Mouse (Mus musculus) CH12.LX (cell line): ENCODE data around the gene Olfr322. TPM values are rescaled to one million over a fixed set of nuclear protein-coding genes. Genes with fewer than 3 reads are reported as not detected.

ENCODE experiments used
- DNase-seq: peaks from one replicate; pipeline ENCODE4 v3.0.0-alpha.2; 2013; ENCODE audit errors: extremely low read depth
- H3K27ac ChIP-seq: 2 replicates; pipeline ENCODE4 v1.5.1; 2012; ENCODE audit warnings: low read depth, mild to moderate bottlenecking, control low read depth, moderate library complexity; ENCODE audit not compliant: insufficient read depth
- H3K27me3 ChIP-seq: replicated peaks from 2 replicates; pipeline ENCODE3; 2012; ENCODE audit warnings: inconsistent platforms
- H3K36me3 ChIP-seq, 2 experiments: replicated peaks in 1 of 2; 2 replicates each; pipeline versions ENCODE3 to v1.6.1; 2012; ENCODE audit warnings: inconsistent platforms in 1 of 2, low read length in 1 of 2, mild to moderate bottlenecking in 1 of 2, mixed read lengths in 1 of 2, moderate library complexity in 1 of 2; ENCODE audit not compliant: control insufficient read depth in 1 of 2, insufficient read depth in 1 of 2
- H3K4me1 ChIP-seq, 2 experiments: 2 replicates each; pipeline ENCODE4 v1.6.1; 2012; ENCODE audit warnings: inconsistent platforms in 1 of 2, moderate library complexity in 1 of 2; ENCODE audit not compliant: insufficient read depth in 2 of 2, control insufficient read depth in 1 of 2
- H3K4me2 ChIP-seq: 2 replicates; pipeline ENCODE4 v1.6.1; 2012; ENCODE audit warnings: low read depth, mild to moderate bottlenecking, control low read depth; ENCODE audit not compliant: poor library complexity, insufficient read depth, severe bottlenecking
- H3K4me3 ChIP-seq, 3 experiments: fragments of 150-350 bp in 1 of 3; sonication (generic) in 1 of 3; replicated peaks in 1 of 3; 2 replicates each; pipeline versions ENCODE3 to v1.5.1; 2011 to 2012; ENCODE audit warnings: low read depth in 2 of 3, low read length in 2 of 3, mild to moderate bottlenecking in 2 of 3, moderate library complexity in 2 of 3, control low read depth in 1 of 3, improper control_type of control experiment in 1 of 3, inconsistent platforms in 1 of 3, mixed read lengths in 1 of 3; ENCODE audit not compliant: poor library complexity in 1 of 3
- H3K79me2 ChIP-seq: replicated peaks from 2 replicates; pipeline ENCODE4 v1.6.1; 2012; ENCODE audit warnings: mild to moderate bottlenecking, moderate library complexity; ENCODE audit not compliant: control insufficient read depth, poor library complexity, insufficient read depth, severe bottlenecking; ENCODE audit errors: extremely low read depth
- H3K9ac ChIP-seq: 2 replicates; pipeline ENCODE4 v1.6.1; 2012; ENCODE audit warnings: low read depth, mild to moderate bottlenecking, control low read depth, moderate library complexity; ENCODE audit not compliant: insufficient read depth
- H3K9me3 ChIP-seq: replicated peaks from 2 replicates; pipeline ENCODE3; 2012; ENCODE audit warnings: low read length, inconsistent platforms, mixed read lengths
- BHLHE40 ChIP-seq: IDR thresholded peaks from 2 replicates; pipeline ENCODE4 v1.6.1; 2011; ENCODE audit warnings: mild to moderate bottlenecking, low read depth, low read length, improper control_type of control experiment
- CHD1 ChIP-seq: IDR thresholded peaks from 2 replicates; pipeline ENCODE4 v1.6.1; 2012; ENCODE audit warnings: low read depth, low read length, improper control_type of control experiment, inconsistent platforms
- CTCF ChIP-seq, 2 experiments: IDR thresholded peaks in 1 of 2; conservative IDR thresholded peaks in 1 of 2; 2 replicates each; pipeline ENCODE4 v1.5.1; 2011 to 2012; ENCODE audit warnings: low read depth in 2 of 2, low read length in 2 of 2, improper control_type of control experiment in 1 of 2, inconsistent platforms in 1 of 2, mild to moderate bottlenecking in 1 of 2, moderate library complexity in 1 of 2
- E2F4 ChIP-seq: IDR thresholded peaks from 2 replicates; pipeline ENCODE4 v1.6.1; 2011; ENCODE audit warnings: low read depth, low read length, improper control_type of control experiment; ENCODE audit not compliant: insufficient replicate concordance
- ELF1 ChIP-seq: IDR thresholded peaks from 2 replicates; pipeline ENCODE4 v1.6.1; 2014; ENCODE audit warnings: low read depth, mild to moderate bottlenecking, inconsistent platforms, low read length, improper control_type of control experiment
- EP300 ChIP-seq: IDR thresholded peaks from 2 replicates; pipeline ENCODE4 v1.6.1; 2011; ENCODE audit warnings: low read length, improper control_type of control experiment
- GABPA ChIP-seq: IDR thresholded peaks from 2 replicates; pipeline ENCODE4 v1.6.1; 2012; ENCODE audit warnings: low read depth, low read length, improper control_type of control experiment, inconsistent platforms; ENCODE audit not compliant: insufficient replicate concordance
- IRF4 ChIP-seq: IDR thresholded peaks from 2 replicates; pipeline ENCODE4 v1.6.1; 2014; ENCODE audit warnings: low read depth, mild to moderate bottlenecking, inconsistent platforms, low read length, improper control_type of control experiment
- KAT2A ChIP-seq: IDR thresholded peaks from 2 replicates; pipeline ENCODE4 v1.6.1; 2012; ENCODE audit warnings: low read length, improper control_type of control experiment, inconsistent platforms; ENCODE audit not compliant: insufficient replicate concordance
- MAX ChIP-seq: IDR thresholded peaks from 2 replicates; pipeline ENCODE4 v1.6.1; 2011; ENCODE audit warnings: low read length, improper control_type of control experiment
- MAZ ChIP-seq: IDR thresholded peaks from 2 replicates; pipeline ENCODE4 v1.6.1; 2012; ENCODE audit warnings: low read depth, mild to moderate bottlenecking, inconsistent platforms, low read length, improper control_type of control experiment, moderate library complexity
- MEF2A ChIP-seq: IDR thresholded peaks from 2 replicates; pipeline ENCODE4 v1.6.1; 2014; ENCODE audit warnings: low read depth, mild to moderate bottlenecking, inconsistent platforms, low read length, improper control_type of control experiment, borderline replicate concordance
- MXI1 ChIP-seq: IDR thresholded peaks from 2 replicates; pipeline ENCODE4 v1.6.1; 2011; ENCODE audit warnings: mild to moderate bottlenecking, low read depth, low read length, improper control_type of control experiment
- MYC ChIP-seq: IDR thresholded peaks from 2 replicates; pipeline ENCODE4 v1.6.1; 2011; ENCODE audit warnings: low read depth, mild to moderate bottlenecking, improper control_type of control experiment, low read length
- POLR2A ChIP-seq: IDR thresholded peaks from 2 replicates; pipeline ENCODE4 v1.6.1; 2011; ENCODE audit warnings: low read depth, mild to moderate bottlenecking, improper control_type of control experiment, low read length
- RCOR1 ChIP-seq: conservative IDR thresholded peaks from 2 replicates; pipeline ENCODE4 v1.6.1; 2012; ENCODE audit warnings: low read depth, mild to moderate bottlenecking, inconsistent platforms, low read length, improper control_type of control experiment
- SIN3A ChIP-seq: IDR thresholded peaks from 2 replicates; pipeline ENCODE4 v1.6.1; 2012; ENCODE audit warnings: low read length, improper control_type of control experiment, inconsistent platforms
- TCF12 ChIP-seq: IDR thresholded peaks from 2 replicates; pipeline ENCODE4 v1.6.1; 2014; ENCODE audit warnings: low read depth, mild to moderate bottlenecking, inconsistent platforms, low read length, improper control_type of control experiment
- USF1 ChIP-seq: IDR thresholded peaks from 2 replicates; pipeline ENCODE4 v1.6.1; 2014; ENCODE audit warnings: low read depth, mild to moderate bottlenecking, inconsistent platforms, low read length, improper control_type of control experiment
- ZC3H11A ChIP-seq: IDR thresholded peaks from 2 replicates; pipeline ENCODE4 v1.6.1; 2012; ENCODE audit warnings: low read depth, mild to moderate bottlenecking, inconsistent platforms, low read length, improper control_type of control experiment
- ZMIZ1 ChIP-seq: IDR thresholded peaks from 2 replicates; pipeline ENCODE4 v1.6.1; 2012; ENCODE audit warnings: low read depth, mild to moderate bottlenecking, inconsistent platforms, low read length, improper control_type of control experiment
- dilution Hi-C: fragments of 300-500 bp; cut with MboI; formaldehyde crosslinking; loops from 2 replicates; pipeline ENCODE4 v1.14.3; 2020; ENCODE audit warnings: low sequenced_read_pairs; ENCODE audit not compliant: extremely low pct_unique_long_range_greater_than_20kb, extremely low pct_ligation_motif_present
- in situ Hi-C: fragments of 300-500 bp; cut with MboI; formaldehyde crosslinking; loops from 3 replicates; pipeline ENCODE4 v1.14.3; 2019; ENCODE audit warnings: low sequenced_read_pairs, low pct_ligation_motif_present, low pct_unique_long_range_greater_than_20kb, mixed read lengths
- polyA plus RNA-seq: library from polyadenylated mRNA; unstranded; fragments of >175 nt; gene quantifications from 2 replicates; pipeline ENCODE4 v1.2.1, GENCODE M21; 2012; ENCODE audit warnings: low read depth; ENCODE audit not compliant: insufficient read length
- total RNA-seq, 2 experiments: library from RNA; depleted of rRNA; stranded (reverse); fragments of 300-350 nt in 1 of 2; fragments of >200 nt in 1 of 2; gene quantifications; 2 replicates each; pipeline ENCODE4 v1.2.3; 2012 to 2014

Olfr322 gene
- total and polyA plus RNA-seq, 3 experiments, result not detected

DNA sequence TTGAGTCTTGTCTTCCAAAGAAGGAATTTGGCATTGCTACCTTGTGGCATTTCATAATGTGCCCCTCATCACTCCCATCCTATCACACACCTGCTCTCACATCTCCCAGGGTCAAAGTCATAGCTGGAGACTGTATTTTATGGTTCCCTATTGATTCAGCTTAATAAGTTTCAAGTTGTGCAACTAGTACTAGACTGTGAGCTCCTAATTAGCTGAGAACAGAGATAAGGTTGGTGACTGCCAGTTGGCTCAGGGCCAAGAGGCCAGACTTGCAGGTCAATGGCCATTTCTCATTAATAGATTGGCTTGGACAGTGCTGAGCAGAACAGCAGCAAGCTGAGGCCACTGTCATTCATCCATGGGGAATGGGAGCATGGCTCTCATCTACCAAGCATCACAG, 44.1 kb upstream of the Olfr322 start:
- no peaks in the 10 kb centered on the region for H3K36me3 ChIP-seq
- no peak overlapping the region for H3K4me3 ChIP-seq
- dilution Hi-C loops (no loop called here), in situ Hi-C loops (no loop called here)
- H3K4me2 ChIP-seq, result no peak overlapping the region
- DNase-seq, result no peak
- no peak overlapping the region for H3K27ac ChIP-seq
- TF ChIP-seq CTCF (conservative IDR thresholded peaks at IDR 0.05 in 1 of 2, IDR thresholded peaks at IDR 0.05 in 1 of 2; ENCODE audit: low read depth in 2 of 2, low read length in 2 of 2) (no peak; a peak in 1 of 4 replicates), GABPA (no peak), CHD1 (no peak)
- no peaks in the 10 kb centered on the region for H3K79me2 ChIP-seq
- no peaks in the 10 kb centered on the region for H3K4me1 ChIP-seq
- H3K27me3 ChIP-seq, result peaks cover 92% of the 10 kb centered on the region
- no peaks in the 10 kb centered on the region for H3K9me3 ChIP-seq
- no peak overlapping the region for H3K9ac ChIP-seq

DNA sequence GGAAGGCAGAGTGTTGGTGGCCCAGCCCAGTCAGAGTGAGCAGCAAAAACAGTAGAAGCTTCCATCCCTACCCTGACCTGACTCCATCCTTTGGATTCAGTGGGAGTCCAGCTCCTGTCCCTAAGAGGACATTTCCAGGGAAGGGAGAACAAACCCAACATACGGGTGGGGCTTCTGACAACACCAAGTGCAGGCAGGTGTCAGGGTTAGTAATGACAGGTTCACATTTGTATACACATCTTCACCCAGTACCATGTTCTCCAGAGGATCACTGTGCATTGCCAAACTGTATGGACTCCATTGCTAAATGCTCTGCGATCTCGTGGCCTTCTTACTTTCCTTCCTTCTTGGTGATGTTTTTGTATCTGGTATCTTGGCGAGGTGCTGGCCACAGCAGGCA, 42.6 kb upstream of the Olfr322 start, which contains the start of gene 2210407C18Rik:
2210407C18Rik (minus strand) TSS at position 101 of the 400 bp plus-strand sequence.
- Histone ChIP-seq H3K4me2 (no peak within 1 kb of the TSS), H3K9me3 (no peaks in the 10 kb centered on the region), H3K9ac (no peak within 1 kb of the TSS), H3K79me2 (no peaks in the 10 kb centered on the region), H3K4me3 (no peak within 1 kb of the TSS), H3K27me3 (peaks cover 96% of the 10 kb centered on the region), H3K4me1 (no peaks in the 10 kb centered on the region), H3K27ac (no peak within 1 kb of the TSS), H3K36me3 (no peaks in the 10 kb centered on the region)
- in situ Hi-C loops (no loop called here), dilution Hi-C loops (no loop called here)
- TF ChIP-seq MEF2A, result no peak
- no peak for TF ChIP-seq ZC3H11A
- no peak for TF ChIP-seq GABPA
- TF ChIP-seq USF1, result no peak
- TF ChIP-seq IRF4, result no peak
- no peak for TF ChIP-seq POLR2A
- no peak for DNase-seq

DNA sequence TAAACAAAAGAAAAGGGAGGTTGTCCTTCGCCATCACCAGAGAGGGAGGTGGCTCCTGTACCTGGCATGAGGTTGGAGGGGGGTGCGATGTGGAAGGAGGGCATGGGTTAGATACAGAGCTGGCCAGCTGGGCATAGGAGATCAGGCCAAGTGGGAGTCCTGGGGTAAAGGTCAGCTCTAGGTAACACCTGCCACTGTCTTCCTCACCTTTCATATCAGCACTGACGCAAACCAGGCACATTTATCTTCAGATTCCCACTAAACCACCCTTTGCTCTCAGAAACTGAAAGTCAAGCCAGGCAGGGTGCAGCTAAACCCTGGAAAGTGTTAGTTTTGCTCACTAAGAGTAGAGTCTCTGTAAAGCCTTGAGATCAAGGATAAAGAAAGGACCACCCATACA, 40.2 kb upstream of the Olfr322 start:
- TF ChIP-seq KAT2A, result no peak
- no peak for TF ChIP-seq MXI1
- TF ChIP-seq ZMIZ1, result no peak
- no peak for TF ChIP-seq MEF2A
- no peak for TF ChIP-seq E2F4
- TF ChIP-seq RCOR1, result no peak
- no peak for TF ChIP-seq MAZ
- no peak for TF ChIP-seq MAX
- TF ChIP-seq EP300, result no peak
- no peak for TF ChIP-seq ELF1
- no peak for TF ChIP-seq POLR2A
- no peak for TF ChIP-seq MYC
- no peak for TF ChIP-seq TCF12
- no peak for TF ChIP-seq ZC3H11A
- TF ChIP-seq BHLHE40, result no peak
- no peak for TF ChIP-seq USF1
- TF ChIP-seq SIN3A, result no peak
- dilution Hi-C loops (no loop called here), in situ Hi-C loops (no loop called here)

More for the DNA sequence above, 40.2 kb upstream of the Olfr322 start:
- no peak for DNase-seq
- no peak overlapping the region for H3K27ac ChIP-seq
- no peaks in the 10 kb centered on the region for H3K79me2 ChIP-seq
- no peaks in the 10 kb centered on the region for H3K9me3 ChIP-seq
- no peaks in the 10 kb centered on the region for H3K4me1 ChIP-seq
- H3K4me2 ChIP-seq, result no peak overlapping the region; the same call in 1 of the 2 replicates
- no peak overlapping the region for H3K4me3 ChIP-seq
- H3K27me3 ChIP-seq, result peaks cover 97% of the 10 kb centered on the region
- no peak overlapping the region for H3K9ac ChIP-seq
- H3K36me3 ChIP-seq, result no peaks in the 10 kb centered on the region
